Mouse (Mus musculus) midbrain, postnatal 0 days (tissue): ENCODE measurements at regions not wholly inside any gene's neighbourhood (a gene's known extent, or its start where the extent isn't known, plus 50 kb on each side); places are given as distances from the start of the nearest gene placed in this dataset.

Experiments
- ATAC-seq: fragments of 200-750 bp; cut with Nextera tagmentation; 2 replicates; pipeline ENCODE4 v1.8.0; 2017; ENCODE audit warnings: moderate number of reproducible peaks, mild to moderate bottlenecking, moderate TSS enrichment, moderate library complexity; ENCODE audit not compliant: low FRiP score
- DNase-seq: peaks from one replicate; pipeline ENCODE4 v3.0.0-alpha.2; 2015; ENCODE audit warnings: low spot score
- H3K27ac ChIP-seq: fragments of 300-500 bp; sonication (generic); 2 replicates; pipeline ENCODE4 v1.5.1; 2014; ENCODE audit warnings: low read depth, mild to moderate bottlenecking, low read length, mixed read lengths
- H3K27me3 ChIP-seq: fragments of 300-500 bp; sonication (generic); 2 replicates; pipeline ENCODE4 v1.6.1; 2014; ENCODE audit warnings: low read length, control low read depth, mixed read lengths; ENCODE audit not compliant: insufficient read depth
- H3K36me3 ChIP-seq: fragments of 300-500 bp; sonication (generic); 2 replicates; pipeline ENCODE4 v1.6.1; 2014; ENCODE audit warnings: low read length, control low read depth, mixed read lengths; ENCODE audit not compliant: insufficient read depth
- H3K4me1 ChIP-seq: fragments of 300-500 bp; sonication (generic); 2 replicates; pipeline ENCODE4 v1.6.1; 2014; ENCODE audit warnings: mild to moderate bottlenecking, control low read depth, antibody characterized with exemption, low read length, mixed read lengths; ENCODE audit not compliant: insufficient read depth
- H3K4me2 ChIP-seq: fragments of 300-500 bp; sonication (generic); 2 replicates; pipeline ENCODE4 v1.6.1; 2014; ENCODE audit warnings: low read depth, mild to moderate bottlenecking, low read length, mixed read lengths; ENCODE audit not compliant: poor library complexity, severe bottlenecking
- H3K4me3 ChIP-seq: fragments of 300-500 bp; sonication (generic); 2 replicates; pipeline ENCODE4 v1.5.1; 2014; ENCODE audit warnings: low read depth, mild to moderate bottlenecking, low read length, moderate library complexity
- H3K9ac ChIP-seq: fragments of 300-500 bp; sonication (generic); replicated peaks from 2 replicates; pipeline ENCODE4 v1.6.1; 2014; ENCODE audit warnings: mild to moderate bottlenecking, low read length, moderate library complexity, mixed read lengths; ENCODE audit not compliant: poor library complexity, severe bottlenecking
- H3K9me3 ChIP-seq: fragments of 300-500 bp; sonication (generic); 2 replicates; pipeline ENCODE4 v1.6.1; 2016; ENCODE audit warnings: low read length, control low read depth
- CTCF ChIP-seq: IDR thresholded peaks from 2 replicates; pipeline ENCODE4 v1.5.1; 2016; ENCODE audit warnings: antibody characterized with exemption, mild to moderate bottlenecking
- whole genome bisulfite sequencing: fragments of 180-500 bp; shearing (Covaris S2); extraction: QIAGEN DNeasy Blood & Tissue Kit; methylation state at CpG from one replicate; pipeline ENCODE4 v1.1.7; 2014; 5-methylcytosine and 5-hydroxymethylcytosine counted together

GRCm38 (mm10) chr8:109053608-109054007, 440.2 kb upstream of the Pmfbp1 start:
- Histone ChIP-seq H3K36me3 (no peaks in the 10 kb centered on the region), H3K27me3 (no peaks in the 10 kb centered on the region), H3K4me1 (no peaks in the 10 kb centered on the region), H3K27ac (no peak overlapping the region), H3K9ac (no peak overlapping the region), H3K9me3 (no peaks in the 10 kb centered on the region), H3K4me3 (no peak overlapping the region), H3K4me2 (no peak overlapping the region)
- TF ChIP-seq CTCF: no peak
- ATAC-seq (no peak), DNase-seq (no peak)
- WGBS: 90% methylated on average over 4 of the region's 4 CpGs

GRCm38 (mm10) chr8:109059152-109059551, 434.7 kb upstream of the Pmfbp1 start:
- Histone ChIP-seq H3K4me2 (no peak overlapping the region), H3K27me3 (no peaks in the 10 kb centered on the region), H3K9me3 (no peaks in the 10 kb centered on the region), H3K9ac (no peak overlapping the region), H3K36me3 (no peaks in the 10 kb centered on the region), H3K4me3 (no peak overlapping the region), H3K27ac (no peak overlapping the region), H3K4me1 (no peaks in the 10 kb centered on the region)
- no peak for DNase-seq
- TF ChIP-seq CTCF: no peak
- no peak for ATAC-seq
- 71% methylated on average over 5 of the region's 5 CpGs for WGBS

GRCm38 (mm10) chr8:109062376-109062775, 431.5 kb upstream of the Pmfbp1 start:
- Histone ChIP-seq H3K4me3 (no peak overlapping the region), H3K27me3 (no peaks in the 10 kb centered on the region), H3K4me2 (no peak overlapping the region), H3K9me3 (no peaks in the 10 kb centered on the region), H3K36me3 (no peaks in the 10 kb centered on the region), H3K27ac (no peak overlapping the region), H3K4me1 (no peaks in the 10 kb centered on the region), H3K9ac (no peak overlapping the region)
- ATAC-seq (no peak), DNase-seq (no peak)
- no peak for TF ChIP-seq CTCF

GRCm38 (mm10) chr8:109073715-109074114, 420.1 kb upstream of the Pmfbp1 start:
- DNase-seq (no peak), ATAC-seq (no peak)
- H3K4me1 ChIP-seq: no peaks in the 10 kb centered on the region
- 0 out of 2 replicates have a peak, but pooled peaks cover 3% of the 10 kb centered on the region for H3K9me3 ChIP-seq
- TF ChIP-seq CTCF: no peak
- H3K27ac ChIP-seq: no peak overlapping the region
- 91% methylated on average over 4 of the region's 4 CpGs for WGBS
- no peaks in the 10 kb centered on the region for H3K36me3 ChIP-seq
- H3K27me3 ChIP-seq: no peaks in the 10 kb centered on the region
- H3K9ac ChIP-seq: no peak overlapping the region
- H3K4me2 ChIP-seq: no peak overlapping the region
- H3K4me3 ChIP-seq: no peak overlapping the region

GRCm38 (mm10) chr8:109075006-109075405, 418.8 kb upstream of the Pmfbp1 start:
- peak overlapping the region; percentile 5; the same call in 1 of the 2 replicates for H3K4me3 ChIP-seq
- DNase-seq: no peak

DNA sequence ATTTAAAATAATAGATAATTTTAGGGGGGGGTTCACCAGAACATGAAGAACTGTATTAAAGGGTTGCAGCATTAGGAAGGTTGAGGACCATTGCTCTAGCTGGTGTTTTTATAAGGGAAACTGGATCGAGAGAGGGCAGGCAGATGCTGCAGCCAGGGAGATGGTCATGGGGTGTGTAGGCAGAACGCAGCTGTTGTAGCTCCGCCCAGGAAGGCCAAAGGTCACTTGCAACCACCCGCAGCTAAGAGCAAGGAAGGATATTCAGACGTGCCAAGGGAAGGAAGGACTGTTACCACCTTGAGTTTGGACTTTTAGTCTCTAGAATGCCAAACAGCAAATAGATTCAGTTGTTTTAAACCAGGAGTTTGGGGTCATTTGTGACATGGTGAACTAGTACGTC, 414.6 kb upstream of the Pmfbp1 start:
- no peak overlapping the region for H3K27ac ChIP-seq
- no peak for TF ChIP-seq CTCF
- WGBS: 59% methylated on average over 6 of the region's 6 CpGs
- no peaks in the 10 kb centered on the region for H3K27me3 ChIP-seq
- no peak for ATAC-seq
- DNase-seq: no peak
- 0 out of 2 replicates have a peak, but pooled peaks cover 3% of the 10 kb centered on the region for H3K9me3 ChIP-seq
- no peak overlapping the region for H3K9ac ChIP-seq
- H3K4me2 ChIP-seq: no peak overlapping the region
- no peak overlapping the region for H3K4me3 ChIP-seq
- no peaks in the 10 kb centered on the region for H3K4me1 ChIP-seq
- no peaks in the 10 kb centered on the region for H3K36me3 ChIP-seq

More at GRCm38 (mm10) chr8:109075006-109075405, 418.8 kb upstream of the Pmfbp1 start:
- Histone ChIP-seq H3K4me2 (peak overlapping the region; percentile 24; the same call in 1 of the 2 replicates), H3K27ac (no peak overlapping the region), H3K27me3 (no peaks in the 10 kb centered on the region), H3K36me3 (no peaks in the 10 kb centered on the region), H3K9ac (no peak overlapping the region), H3K9me3 (0 out of 2 replicates have a peak, but pooled peaks cover 3% of the 10 kb centered on the region), H3K4me1 (no peaks in the 10 kb centered on the region)
- TF ChIP-seq CTCF: no peak
- no peak for ATAC-seq
- WGBS: 20% methylated on average over 12 of the region's 12 CpGs
